Mouse (Mus musculus): ENCODE results near the gene Drap1. TPM values are rescaled to one million over a fixed set of nuclear protein-coding genes. Genes with fewer than 3 reads are reported as not detected.

The Drap1 gene
- polyA plus RNA-seq, 1 experiment from 2014 or later = 318 TPM

GRCm38 (mm10) chr19:5388011-5388441 lies 36.8 kb downstream of the Drap1 start:
- 1% methylated on average over 41 of the region's 43 CpGs for WGBS
- peak; percentile 34 for ATAC-seq
- peak overlapping the region; percentile 92 for H3K9ac ChIP-seq (ENCODE audit: low read depth, low read length)

GRCm38 (mm10) chr19:5384715-5385114 lies 40.1 kb downstream of the Drap1 start:
- Histone ChIP-seq H3K9me3 (ENCODE audit: control insufficient read depth, low read length) (no peaks in the 10 kb centered on the region), H3K4me2 (ENCODE audit: low read length) (no peak overlapping the region), H3K4me3 (ENCODE audit: low read length) (no peak overlapping the region), H3K4me1 (ENCODE audit: control insufficient read depth, insufficient read depth, low read depth, low read length) (peaks cover 22% of the 10 kb centered on the region), H3K27ac (ENCODE audit: low read depth, low read length) (no peak overlapping the region), H3K27me3 (replicated peaks; ENCODE audit: control insufficient read depth, insufficient read depth, low read length) (no peaks in the 10 kb centered on the region), H3K36me3 (ENCODE audit: control insufficient read depth, insufficient read depth, low read length) (peaks cover 51% of the 10 kb centered on the region), H3K9ac (ENCODE audit: low read depth, low read length) (no peak overlapping the region)
- 92% methylated on average over 8 of the region's 8 CpGs for WGBS
- no peak for ATAC-seq

More at GRCm38 (mm10) chr19:5388011-5388441, 36.8 kb downstream of the Drap1 start:
- no peaks in the 10 kb centered on the region for H3K9me3 ChIP-seq (ENCODE audit: control insufficient read depth, low read length)
- H3K4me1 ChIP-seq (ENCODE audit: control insufficient read depth, insufficient read depth, low read depth, low read length) = peaks cover 28% of the 10 kb centered on the region
- H3K4me3 ChIP-seq (ENCODE audit: low read length) = peak overlapping the region; percentile 92
- H3K27me3 ChIP-seq (replicated peaks; ENCODE audit: control insufficient read depth, insufficient read depth, low read length) = no peaks in the 10 kb centered on the region
- peaks cover 18% of the 10 kb centered on the region for H3K36me3 ChIP-seq (ENCODE audit: control insufficient read depth, insufficient read depth, low read length)
- peak overlapping the region; percentile 89 for H3K27ac ChIP-seq (ENCODE audit: low read depth, low read length)
- peak overlapping the region; percentile 63 for H3K4me2 ChIP-seq (ENCODE audit: low read length)

GRCm38 (mm10) chr19:5383326-5383725 lies 41.5 kb downstream of the Drap1 start:
- Histone ChIP-seq H3K4me1 (ENCODE audit: control insufficient read depth, insufficient read depth, low read depth, low read length) (peaks cover 15% of the 10 kb centered on the region), H3K4me3 (ENCODE audit: low read length) (no peak overlapping the region), H3K4me2 (ENCODE audit: low read length) (no peak overlapping the region), H3K36me3 (ENCODE audit: control insufficient read depth, insufficient read depth, low read length) (peaks cover 63% of the 10 kb centered on the region), H3K27ac (ENCODE audit: low read depth, low read length) (no peak overlapping the region), H3K27me3 (replicated peaks; ENCODE audit: control insufficient read depth, insufficient read depth, low read length) (no peaks in the 10 kb centered on the region), H3K9me3 (ENCODE audit: control insufficient read depth, low read length) (no peaks in the 10 kb centered on the region), H3K9ac (ENCODE audit: low read depth, low read length) (no peak overlapping the region)
- ATAC-seq = no peak
- WGBS = 92% methylated on average over 12 of the region's 12 CpGs

- Histone ChIP-seq H3K4me3 (ENCODE audit: low read length) (no peak overlapping the region), H3K4me1 (ENCODE audit: control insufficient read depth, insufficient read depth, low read depth, low read length) (no peaks in the 10 kb centered on the region), H3K27ac (ENCODE audit: low read depth, low read length) (no peak overlapping the region), H3K9ac (ENCODE audit: low read depth, low read length) (no peak overlapping the region), H3K36me3 (ENCODE audit: control insufficient read depth, insufficient read depth, low read length) (peaks cover 52% of the 10 kb centered on the region), H3K27me3 (replicated peaks; ENCODE audit: control insufficient read depth, insufficient read depth, low read length) (no peaks in the 10 kb centered on the region), H3K9me3 (ENCODE audit: control insufficient read depth, low read length) (no peaks in the 10 kb centered on the region), H3K4me2 (ENCODE audit: low read length) (no peak overlapping the region)
- no peak for ATAC-seq
- WGBS = 98% methylated on average over 1 of the region's 1 CpGs
These were observed 47.3 kb downstream of the Drap1 start for GRCm38 (mm10) chr19:5377446-5377845.

- Histone ChIP-seq H3K4me3 (ENCODE audit: low read length) (no peak overlapping the region), H3K9me3 (ENCODE audit: control insufficient read depth, low read length) (no peaks in the 10 kb centered on the region), H3K4me1 (ENCODE audit: control insufficient read depth, insufficient read depth, low read depth, low read length) (no peaks in the 10 kb centered on the region), H3K36me3 (ENCODE audit: control insufficient read depth, insufficient read depth, low read length) (peaks cover 40% of the 10 kb centered on the region), H3K27me3 (replicated peaks; ENCODE audit: control insufficient read depth, insufficient read depth, low read length) (no peaks in the 10 kb centered on the region), H3K4me2 (ENCODE audit: low read length) (no peak overlapping the region), H3K27ac (ENCODE audit: low read depth, low read length) (no peak overlapping the region), H3K9ac (ENCODE audit: low read depth, low read length) (no peak overlapping the region)
- 85% methylated on average over 4 of the region's 4 CpGs for whole genome bisulfite sequencing
- ATAC-seq = no peak
These were observed 50.0 kb downstream of the Drap1 start for GRCm38 (mm10) chr19:5374748-5375147.

- Histone ChIP-seq H3K9me3 (ENCODE audit: control insufficient read depth, low read length) (no peaks in the 10 kb centered on the region), H3K27ac (ENCODE audit: low read depth, low read length) (no peak overlapping the region), H3K4me2 (ENCODE audit: low read length) (no peak overlapping the region), H3K27me3 (replicated peaks; ENCODE audit: control insufficient read depth, insufficient read depth, low read length) (no peaks in the 10 kb centered on the region), H3K9ac (ENCODE audit: low read depth, low read length) (no peak overlapping the region), H3K4me1 (ENCODE audit: control insufficient read depth, insufficient read depth, low read depth, low read length) (no peaks in the 10 kb centered on the region), H3K36me3 (ENCODE audit: control insufficient read depth, insufficient read depth, low read length) (peaks cover 38% of the 10 kb centered on the region), H3K4me3 (ENCODE audit: low read length) (no peak overlapping the region)
- 92% methylated on average over 4 of the region's 4 CpGs for WGBS
- ATAC-seq = no peak
These were observed 50.6 kb downstream of the Drap1 start for GRCm38 (mm10) chr19:5374177-5374576.

Other genes starting within 250 kb of the Drap1 start
- 47.6 and 56.9 TPM in 2 replicates for gene Pacs1, start 151.9 kb downstream of the Drap1 start, polyA plus RNA-seq (2015; fragmentation: Nextera tagmentation; extraction: Ambion mirVana)
- gene Sf3b2, start 129.5 kb downstream of the Drap1 start, polyA plus RNA-seq (2015; fragmentation: Nextera tagmentation; extraction: Ambion mirVana) = 308 and 315 TPM in 2 replicates
- gene Gal3st3, start 126.6 kb downstream of the Drap1 start, polyA plus RNA-seq (2015; fragmentation: Nextera tagmentation; extraction: Ambion mirVana) = 42.3 and 48.3 TPM in 2 replicates
- gene Catsper1, start 89.2 kb downstream of the Drap1 start, polyA plus RNA-seq (2015; fragmentation: Nextera tagmentation; extraction: Ambion mirVana) = not detected in 2 replicates
- 9.8 and 11.9 TPM in 2 replicates for gene Cst6, start 75.4 kb downstream of the Drap1 start, polyA plus RNA-seq (2015; fragmentation: Nextera tagmentation; extraction: Ambion mirVana)
- 40.6 and 44.4 TPM in 2 replicates for gene Eif1ad, start 58.2 kb downstream of the Drap1 start, polyA plus RNA-seq (2015; fragmentation: Nextera tagmentation; extraction: Ambion mirVana)
- gene Banf1, start 57.8 kb downstream of the Drap1 start, polyA plus RNA-seq (2015; fragmentation: Nextera tagmentation; extraction: Ambion mirVana) = 315 and 333 TPM in 2 replicates
- 58.8 and 66.0 TPM in 2 replicates for gene Sart1, start 36.3 kb downstream of the Drap1 start, polyA plus RNA-seq (2015; fragmentation: Nextera tagmentation; extraction: Ambion mirVana)
- 0.36 TPM in 1 of 2 replicates, not detected in the other for gene Tsga10ip, start 22.5 kb downstream of the Drap1 start, polyA plus RNA-seq (2015; fragmentation: Nextera tagmentation; extraction: Ambion mirVana)
- gene AI837181, start 165 bp upstream of the Drap1 start, polyA plus RNA-seq (2015; fragmentation: Nextera tagmentation; extraction: Ambion mirVana) = 38.5 and 72.7 TPM in 2 replicates
- not detected in 2 replicates for gene Fosl1, start 22.6 kb upstream of the Drap1 start, polyA plus RNA-seq (2015; fragmentation: Nextera tagmentation; extraction: Ambion mirVana)
- 11.4 and 12.4 TPM in 2 replicates for gene Ccdc85b, start 32.9 kb upstream of the Drap1 start, polyA plus RNA-seq (2015; fragmentation: Nextera tagmentation; extraction: Ambion mirVana)
- 147 and 153 TPM in 2 replicates for gene Fibp, start 35.6 kb upstream of the Drap1 start, polyA plus RNA-seq (2015; fragmentation: Nextera tagmentation; extraction: Ambion mirVana)
- 4.5 TPM in 2 replicates for gene Ctsw, start 43.5 kb upstream of the Drap1 start, polyA plus RNA-seq (2015; fragmentation: Nextera tagmentation; extraction: Ambion mirVana)
- gene Efemp2, start 49.0 kb upstream of the Drap1 start, polyA plus RNA-seq (2015; fragmentation: Nextera tagmentation; extraction: Ambion mirVana) = 44.2 and 53.1 TPM in 2 replicates
- gene Mus81, start 63.4 kb upstream of the Drap1 start, polyA plus RNA-seq (2015; fragmentation: Nextera tagmentation; extraction: Ambion mirVana) = 50.9 and 54.5 TPM in 2 replicates
- 3,487 and 3,609 TPM in 2 replicates for gene Cfl1, start 65.5 kb upstream of the Drap1 start, polyA plus RNA-seq (2015; fragmentation: Nextera tagmentation; extraction: Ambion mirVana)
- gene 1700020D05Rik, start 78.8 kb upstream of the Drap1 start, polyA plus RNA-seq (2015; fragmentation: Nextera tagmentation; extraction: Ambion mirVana) = 0.15 TPM in 1 of 2 replicates, not detected in the other
- gene Snx32, start 85.6 kb upstream of the Drap1 start, polyA plus RNA-seq (2015; fragmentation: Nextera tagmentation; extraction: Ambion mirVana) = 92.7 and 101 TPM in 2 replicates
- 0.11 and 0.20 TPM in 2 replicates for gene Ovol1, start 135.7 kb upstream of the Drap1 start, polyA plus RNA-seq (2015; fragmentation: Nextera tagmentation; extraction: Ambion mirVana)
- gene Ap5b1, start 143.0 kb upstream of the Drap1 start, polyA plus RNA-seq (2015; fragmentation: Nextera tagmentation; extraction: Ambion mirVana) = 3.4 and 3.5 TPM in 2 replicates
- 62.0 and 75.4 TPM in 2 replicates for gene Rnaseh2c, start 176.9 kb upstream of the Drap1 start, polyA plus RNA-seq (2015; fragmentation: Nextera tagmentation; extraction: Ambion mirVana)
- 63.3 and 70.6 TPM in 2 replicates for gene Kat5, start 185.3 kb upstream of the Drap1 start, polyA plus RNA-seq (2015; fragmentation: Nextera tagmentation; extraction: Ambion mirVana)
- 35.7 and 38.7 TPM in 2 replicates for gene Rela, start 212.5 kb upstream of the Drap1 start, polyA plus RNA-seq (2015; fragmentation: Nextera tagmentation; extraction: Ambion mirVana)
- 14.3 and 19.1 TPM in 2 replicates for gene Sipa1, start 238.7 kb upstream of the Drap1 start, polyA plus RNA-seq (2015; fragmentation: Nextera tagmentation; extraction: Ambion mirVana)